Mouse (Mus musculus) C2C12 (cell line): Measurements from ENCODE around the gene Tgm4. TPM values are rescaled to one million over a fixed set of nuclear protein-coding genes. Genes with fewer than 3 reads are reported as not detected.

Experiments
- H3K27me3 ChIP-seq: one replicate; pipeline ENCODE4 v1.6.1; 2011; ENCODE audit not compliant: control insufficient read depth, insufficient read depth, insufficient read length
- H3K36me3 ChIP-seq: one replicate; pipeline ENCODE4 v1.6.1; 2011; ENCODE audit not compliant: control insufficient read depth, insufficient read depth
- H3K4me3 ChIP-seq: one replicate; pipeline ENCODE4 v1.5.1; 2011; ENCODE audit warnings: mild to moderate bottlenecking, control low read depth; ENCODE audit not compliant: poor library complexity, insufficient read depth, severe bottlenecking
- H3K79me2 ChIP-seq: one replicate; pipeline ENCODE4 v1.6.1; 2011; ENCODE audit not compliant: control insufficient read depth, insufficient read depth
- H3K79me3 ChIP-seq: one replicate; pipeline ENCODE4 v1.6.1; 2011; ENCODE audit warnings: low read depth, control low read depth
- H3ac ChIP-seq: one replicate; pipeline ENCODE3; 2011; ENCODE audit warnings: low read depth; ENCODE audit not compliant: control insufficient read depth, insufficient read length
- CEBPB ChIP-seq: IDR thresholded peaks from one replicate; pipeline ENCODE4 v1.6.1; 2011; ENCODE audit warnings: low read depth, mild to moderate bottlenecking, control low read depth, moderate library complexity
- CTCF ChIP-seq: IDR thresholded peaks from one replicate; pipeline ENCODE4 v1.5.1; 2011; ENCODE audit not compliant: control insufficient read depth, insufficient read depth, insufficient read length
- FOSL1 ChIP-seq: IDR thresholded peaks from one replicate; pipeline ENCODE4 v1.8.0; 2011; ENCODE audit warnings: mild to moderate bottlenecking, low read length; ENCODE audit not compliant: poor library complexity, insufficient read depth, severe bottlenecking
- MAX ChIP-seq: IDR thresholded peaks from one replicate; pipeline ENCODE4 v1.6.1; 2011; ENCODE audit warnings: mild to moderate bottlenecking, control low read depth
- MYOD1 ChIP-seq: IDR thresholded peaks from one replicate; pipeline ENCODE4 v1.6.1; 2011; ENCODE audit warnings: low read depth; ENCODE audit not compliant: control insufficient read depth, insufficient read length
- MYOG ChIP-seq: IDR thresholded peaks from one replicate; pipeline ENCODE4 v1.6.1; 2011; ENCODE audit not compliant: control insufficient read depth, insufficient read length; ENCODE audit errors: extremely low read depth
- USF1 ChIP-seq: IDR thresholded peaks from one replicate; pipeline ENCODE4 v1.6.1; 2011; ENCODE audit warnings: low read depth, mild to moderate bottlenecking, control low read depth, moderate library complexity
- polyA plus RNA-seq: library from polyadenylated mRNA; unstranded; fragments of >200 nt; fragmentation: generic; extraction: Trizol; gene quantifications from one replicate; pipeline ENCODE4 v1.2.1, GENCODE M21; 2012; ENCODE audit warnings: missing spikeins

The Tgm4 gene
- polyA plus RNA-seq, 1 experiment: 0.06 TPM

DNA sequence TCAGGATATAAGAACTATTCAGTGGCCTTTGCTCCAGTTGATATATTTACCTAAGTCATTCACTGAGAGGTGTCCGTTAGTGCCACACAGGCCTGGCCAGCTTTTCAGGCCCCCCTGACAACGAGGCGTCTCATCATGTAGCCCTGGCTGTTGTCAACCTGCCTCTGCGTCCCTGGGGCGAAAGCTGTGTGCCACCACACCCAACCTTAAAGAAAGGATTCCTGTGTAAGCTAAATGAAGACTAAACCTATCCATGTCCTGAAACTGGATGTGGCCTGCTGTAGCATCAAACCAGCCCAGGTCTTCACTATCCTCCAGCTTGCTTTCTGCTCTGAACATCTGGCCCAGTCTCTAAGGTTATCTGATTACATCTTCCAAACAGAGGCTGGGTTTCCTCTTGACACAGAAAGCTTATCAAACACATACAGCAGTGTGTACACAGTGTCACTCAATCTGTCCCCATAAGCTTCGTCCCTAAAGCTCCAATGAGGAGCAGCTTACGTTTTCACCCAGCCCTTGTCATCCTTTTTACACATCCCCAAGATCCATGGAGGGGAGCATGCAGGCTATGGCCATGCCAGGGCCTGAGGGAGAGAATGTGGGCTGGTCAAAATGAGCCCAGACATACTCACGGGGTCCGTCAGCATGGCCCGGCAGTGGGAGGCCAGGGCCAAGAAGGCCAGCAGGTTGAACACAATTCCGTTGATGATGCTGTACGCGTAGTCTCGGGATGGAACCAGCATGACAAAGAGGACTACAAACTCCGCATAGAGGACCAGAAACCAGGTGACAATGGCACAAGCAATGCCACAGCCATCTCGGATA lies 65.3 kb downstream of the Tgm4 start:
- Histone ChIP-seq H3K79me2 (peaks cover 34% of the 10 kb centered on the region), H3K4me3 (no peak overlapping the region), H3ac (no peak overlapping the region), H3K27me3 (no peaks in the 10 kb centered on the region), H3K79me3 (peaks cover 17% of the 10 kb centered on the region), H3K36me3 (peaks cover 55% of the 10 kb centered on the region)
- no peak for TF ChIP-seq USF1
- no peak for TF ChIP-seq CEBPB
- no peak for TF ChIP-seq MYOD1
- no peak for TF ChIP-seq CTCF
- TF ChIP-seq FOSL1: no peak
- no peak for TF ChIP-seq MAX
- TF ChIP-seq MYOG: no peak

DNA sequence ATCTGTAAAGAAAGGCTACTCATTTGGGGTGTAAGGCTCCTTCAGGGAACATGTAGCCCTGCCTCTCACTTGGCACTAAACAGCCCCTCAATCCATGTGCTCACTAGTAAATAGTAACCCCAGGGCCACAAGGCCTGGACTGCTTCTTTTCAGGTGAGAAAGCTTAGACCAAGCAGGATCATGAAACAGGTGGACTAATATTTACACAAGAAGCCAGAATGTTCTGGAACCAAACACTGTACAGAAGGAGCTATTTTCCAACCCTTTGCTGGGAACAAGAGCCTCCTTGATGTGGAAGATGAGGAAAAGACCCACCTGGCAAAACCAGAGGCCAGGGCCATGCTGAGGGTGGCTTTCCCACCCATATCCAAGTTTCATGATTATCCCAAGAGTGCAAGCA lies 68.9 kb downstream of the Tgm4 start:
- Histone ChIP-seq H3ac (no peak overlapping the region), H3K4me3 (no peak overlapping the region), H3K79me2 (peaks cover 70% of the 10 kb centered on the region), H3K36me3 (peaks cover 36% of the 10 kb centered on the region), H3K79me3 (peaks cover 38% of the 10 kb centered on the region), H3K27me3 (no peaks in the 10 kb centered on the region)
- TF ChIP-seq FOSL1: no peak
- no peak for TF ChIP-seq MYOD1
- no peak for TF ChIP-seq MAX
- TF ChIP-seq USF1: no peak
- TF ChIP-seq MYOG: no peak
- no peak for TF ChIP-seq CTCF
- no peak for TF ChIP-seq CEBPB

- Histone ChIP-seq H3K4me3 (no peak overlapping the region), H3K36me3 (peaks cover 33% of the 10 kb centered on the region), H3K27me3 (no peaks in the 10 kb centered on the region), H3K79me3 (peaks cover 46% of the 10 kb centered on the region), H3ac (no peak overlapping the region), H3K79me2 (peaks cover 79% of the 10 kb centered on the region)
- no peak for TF ChIP-seq USF1
Measured at GRCm38 (mm10) chr9:123104362-123104761, 69.8 kb downstream of the Tgm4 start.

DNA sequence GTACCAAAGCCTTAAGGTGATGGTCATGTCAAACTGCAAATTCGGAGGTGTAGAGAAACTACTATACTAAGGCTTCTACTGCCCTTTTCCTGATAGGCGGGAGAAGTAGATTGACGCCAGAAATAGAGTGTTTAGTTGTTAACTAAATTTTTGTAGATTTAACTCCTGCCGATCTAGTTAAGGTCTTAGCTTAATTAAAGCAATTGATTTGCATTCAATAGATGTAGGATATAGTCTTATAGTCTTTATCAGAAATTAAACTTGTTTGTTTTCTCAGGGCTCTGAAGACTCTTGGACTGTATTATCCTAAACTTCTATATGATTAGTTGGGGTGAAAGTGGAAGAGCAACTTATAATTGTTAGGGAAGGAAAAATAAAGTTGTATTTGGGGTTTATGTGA lies 72.7 kb downstream of the Tgm4 start:
- H3K79me2 ChIP-seq: peaks cover 98% of the 10 kb centered on the region
- H3K79me3 ChIP-seq: peaks cover 68% of the 10 kb centered on the region
- peaks cover 16% of the 10 kb centered on the region for H3K36me3 ChIP-seq
- TF ChIP-seq USF1: no peak
- no peak for TF ChIP-seq MYOG
- TF ChIP-seq CEBPB: no peak
- no peak for TF ChIP-seq MAX
- no peak for TF ChIP-seq FOSL1
- TF ChIP-seq MYOD1: no peak
- no peak for TF ChIP-seq CTCF
- no peak overlapping the region for H3ac ChIP-seq
- no peak overlapping the region for H3K4me3 ChIP-seq
- H3K27me3 ChIP-seq: no peaks in the 10 kb centered on the region

DNA sequence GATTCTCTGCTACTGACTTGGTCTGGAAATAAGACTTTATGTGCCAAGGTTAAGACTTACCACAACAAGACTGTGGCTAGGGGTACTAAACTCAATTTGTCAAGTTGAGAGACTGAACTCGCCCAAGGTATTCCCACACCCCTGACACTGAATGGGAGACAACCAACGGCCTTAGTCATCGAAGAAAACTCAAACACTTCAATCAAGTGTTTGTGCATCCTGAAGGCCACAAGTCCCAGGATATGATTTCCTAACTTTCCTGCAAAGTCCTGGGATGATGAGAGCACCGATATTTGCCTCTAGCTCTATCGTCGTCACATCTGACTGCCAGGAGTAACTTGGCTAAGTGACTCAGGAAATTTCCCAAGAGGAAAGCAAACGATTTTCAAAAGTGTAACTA lies 74.7 kb downstream of the Tgm4 start:
- Histone ChIP-seq H3K79me2 (peaks cover 97% of the 10 kb centered on the region), H3K4me3 (no peak overlapping the region), H3ac (no peak overlapping the region), H3K79me3 (peaks cover 74% of the 10 kb centered on the region), H3K36me3 (peaks cover 12% of the 10 kb centered on the region), H3K27me3 (no peaks in the 10 kb centered on the region)
- TF ChIP-seq CTCF (no peak), MYOG (no peak), MAX (no peak)

DNA sequence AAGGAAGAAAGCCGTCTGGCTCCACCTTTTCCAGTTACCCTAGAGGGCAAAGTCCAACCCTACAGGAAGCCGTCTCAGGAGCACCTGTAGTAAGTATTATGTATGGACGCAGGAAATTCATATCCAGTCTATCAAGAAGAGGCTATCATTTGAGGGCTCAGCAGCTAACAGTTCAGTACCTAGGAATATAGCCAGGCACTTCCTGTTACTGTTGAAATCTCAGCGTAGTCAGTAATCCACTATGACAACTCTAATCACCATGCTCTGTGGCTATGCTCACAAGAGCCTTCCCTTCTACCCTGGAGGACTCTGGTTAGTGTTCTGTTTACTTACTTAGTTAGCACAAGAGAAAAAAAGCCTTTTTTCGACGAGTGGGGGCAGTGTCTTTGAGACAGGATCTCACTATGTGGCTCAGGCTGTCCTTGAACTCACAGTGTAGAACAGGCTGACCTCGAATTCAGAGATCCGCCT lies 77.3 kb downstream of the Tgm4 start:
- TF ChIP-seq MAX (no peak), CTCF (no peak), MYOD1 (no peak), MYOG (no peak), CEBPB (no peak), USF1 (no peak), FOSL1 (no peak)
- peaks cover 21% of the 10 kb centered on the region for H3K36me3 ChIP-seq
- H3K79me2 ChIP-seq: peaks cover 97% of the 10 kb centered on the region
- H3K79me3 ChIP-seq: peaks cover 73% of the 10 kb centered on the region
- H3K4me3 ChIP-seq: peak overlapping the region; percentile 78
- H3ac ChIP-seq: peak overlapping the region; percentile 42
- no peaks in the 10 kb centered on the region for H3K27me3 ChIP-seq
